Mouse (Mus musculus) lung, adult 10 weeks (tissue): ENCODE results near the gene Pxmp2. TPM values are rescaled to one million over a fixed set of nuclear protein-coding genes. Genes with fewer than 3 reads are reported as not detected.

Experiments
- polyA plus RNA-seq: library from polyadenylated mRNA; stranded (reverse); fragments of 350-450 nt; fragmentation: Illumina TruSeq; extraction: RNeasy Lipid Tissue Mini Kit (QIAGEN cat#74804); gene quantifications from one replicate; pipeline ENCODE4 v1.2.3, GENCODE M21; 2014; ENCODE audit warnings: low read depth, low replicate concordance; ENCODE audit not compliant: insufficient read depth

The Pxmp2 gene
- 21.2 TPM for polyA plus RNA-seq

DNA sequence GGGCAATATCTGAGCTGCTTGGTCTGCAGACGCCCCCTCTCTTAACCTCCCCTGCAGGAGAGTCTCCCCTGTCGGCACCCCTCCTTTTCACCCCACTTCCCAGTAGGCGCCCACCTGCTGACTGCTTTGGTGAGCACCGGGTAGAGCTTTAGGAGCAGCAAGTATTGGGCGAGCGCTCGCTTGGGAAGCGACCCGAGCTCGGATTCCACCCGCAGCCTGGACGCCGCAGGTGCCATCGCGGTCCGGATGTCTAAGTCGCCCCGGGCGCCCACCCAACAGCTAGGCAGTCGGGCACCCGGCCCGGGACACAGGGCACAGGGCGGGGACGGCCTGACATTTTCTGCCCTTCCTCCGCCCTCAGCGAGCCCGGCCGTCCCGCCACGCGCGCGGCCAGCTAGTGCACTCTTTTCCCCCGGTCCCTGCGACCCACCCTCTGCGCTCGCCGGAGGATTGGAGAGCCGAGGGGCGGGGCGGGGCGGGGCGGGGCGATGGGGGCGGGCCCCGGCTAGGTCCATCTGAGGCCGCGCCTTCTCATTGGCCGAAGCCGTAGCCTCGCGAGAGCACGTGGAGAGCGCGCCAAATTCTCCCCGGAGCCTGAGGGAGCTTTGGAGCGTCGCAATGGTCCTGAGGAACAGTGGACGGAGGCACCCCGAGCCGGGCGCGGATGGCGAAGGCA is at the start of gene Pxmp2, which contains the start of gene Pole:
Gene Pxmp2 (minus strand): TSS at position 417 of the 676 bp plus-strand sequence.
Gene Pole (plus strand): TSS at position 537 of the 676 bp plus-strand sequence.

DNA sequence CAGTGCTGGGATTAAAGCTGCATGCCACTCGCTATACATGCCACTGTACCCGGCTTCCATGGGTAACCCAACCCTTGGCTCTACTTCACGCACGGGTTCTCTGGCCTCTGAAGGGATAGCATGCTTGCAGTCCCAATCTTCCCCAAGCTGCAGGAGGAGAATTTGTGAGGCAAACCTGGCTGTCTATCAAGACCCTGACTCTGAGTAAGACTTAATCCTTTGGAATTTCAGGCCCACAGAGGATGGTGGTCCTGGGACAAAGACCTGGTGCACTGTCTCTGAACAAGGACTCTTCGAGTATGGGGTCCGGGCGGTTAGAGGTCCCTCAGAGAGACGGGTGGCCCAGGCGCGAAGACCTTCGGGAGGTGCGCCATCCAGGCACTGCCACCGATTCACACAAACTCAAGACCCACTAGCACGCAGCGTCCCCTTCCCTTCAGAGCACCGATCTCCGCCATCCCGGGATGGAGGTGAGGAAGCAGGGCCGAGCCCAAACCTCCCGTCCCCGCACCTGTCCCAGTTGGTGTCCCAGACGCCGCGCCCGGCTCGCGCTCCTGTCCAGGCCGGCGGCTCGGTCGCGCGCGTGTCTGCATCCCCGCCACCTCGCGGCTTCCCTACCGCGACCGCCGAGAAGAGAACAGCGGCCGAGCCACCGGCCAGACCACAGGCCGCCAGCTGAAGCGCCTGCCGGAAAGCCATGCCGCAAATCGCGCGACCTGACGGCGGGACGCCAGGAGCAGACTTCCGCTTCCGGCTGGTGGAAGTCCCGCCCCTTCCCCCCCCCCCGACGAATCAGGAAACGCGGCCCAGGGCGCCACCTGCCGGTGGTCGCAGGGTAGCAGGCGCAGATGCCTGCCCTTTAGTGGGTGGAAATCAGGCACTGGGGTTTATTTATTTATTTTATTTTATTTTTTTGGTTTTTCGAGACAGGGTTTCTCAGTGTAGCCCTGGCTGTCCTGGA is 16.6 kb downstream of the Pxmp2 start, which contains the start of gene Pgam5:
Gene Pgam5 (minus strand): TSS at position 773 of the 961 bp plus-strand sequence.

DNA sequence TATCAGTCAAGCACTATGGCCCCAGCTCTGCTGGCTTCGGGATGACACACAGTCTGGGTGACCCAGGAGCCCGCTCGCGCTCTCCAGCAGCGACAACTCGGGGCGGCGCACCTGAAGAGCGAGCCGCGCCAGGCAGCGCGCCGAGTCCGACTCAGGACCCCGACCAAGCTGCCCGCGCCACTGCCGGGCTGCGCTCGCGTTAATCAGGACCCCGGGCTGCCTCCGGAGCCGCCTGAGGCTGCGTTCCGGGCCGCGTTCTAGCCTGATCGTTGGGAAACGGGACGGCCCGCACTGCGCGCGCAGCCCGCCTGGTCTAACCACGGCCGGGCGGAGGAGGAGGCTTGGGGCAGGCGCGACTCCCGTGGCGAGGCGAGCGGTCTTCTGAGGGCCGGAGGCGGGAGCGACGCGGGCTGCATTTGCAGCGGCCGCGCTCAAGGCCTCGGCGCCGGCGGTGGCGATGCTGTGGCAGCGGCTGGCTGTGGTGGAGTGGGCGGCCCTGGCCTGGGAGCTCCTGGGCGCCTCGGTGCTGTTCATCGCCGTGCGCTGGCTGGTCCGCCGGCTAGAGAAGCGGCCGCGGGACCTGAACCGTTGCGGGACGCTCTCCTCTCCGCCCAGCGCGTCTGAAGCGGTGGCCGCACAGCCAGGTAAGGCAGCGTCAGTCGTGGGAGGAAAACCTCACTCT is 55.1 kb downstream of the Pxmp2 start, which contains the start of gene Ankle2:
Gene Ankle2 (plus strand): TSS at position 225 of the 682 bp plus-strand sequence.

Other genes with a start within 250 kb of the Pxmp2 start
- gene Gm17655, start 213.7 kb downstream of the Pxmp2 start, polyA plus RNA-seq, result 1.9 TPM
- 0.23 TPM for gene Gm35315, start 191.8 kb downstream of the Pxmp2 start, polyA plus RNA-seq
- gene Plcxd1, start 186.2 kb downstream of the Pxmp2 start, polyA plus RNA-seq, result 0.45 TPM
- gene Gtpbp6, start 178.0 kb downstream of the Pxmp2 start, polyA plus RNA-seq, result 32.5 TPM
- 2.1 TPM for gene Zfp605, start 176.1 kb downstream of the Pxmp2 start, polyA plus RNA-seq
- gene Chfr, start 150.3 kb downstream of the Pxmp2 start, polyA plus RNA-seq, result 17.1 TPM
- 7.1 TPM for gene Golga3, start 109.5 kb downstream of the Pxmp2 start, polyA plus RNA-seq
- 9.2 TPM for gene Ankle2, start 55.2 kb downstream of the Pxmp2 start, polyA plus RNA-seq
- 16.7 TPM for gene Pgam5, start 16.3 kb downstream of the Pxmp2 start, polyA plus RNA-seq
- gene Pole, start 120 bp upstream of the Pxmp2 start, polyA plus RNA-seq, result 1.0 TPM
- 0.56 TPM for gene P2rx2, start 57.0 kb upstream of the Pxmp2 start, polyA plus RNA-seq
- gene Lrcol1, start 58.5 kb upstream of the Pxmp2 start, polyA plus RNA-seq, result 0.40 TPM
- gene Fbrsl1, start 162.3 kb upstream of the Pxmp2 start, polyA plus RNA-seq, result 12.8 TPM